ENCODE assay signal across 18 mouse cellular contexts in the genomic region with DNA sequence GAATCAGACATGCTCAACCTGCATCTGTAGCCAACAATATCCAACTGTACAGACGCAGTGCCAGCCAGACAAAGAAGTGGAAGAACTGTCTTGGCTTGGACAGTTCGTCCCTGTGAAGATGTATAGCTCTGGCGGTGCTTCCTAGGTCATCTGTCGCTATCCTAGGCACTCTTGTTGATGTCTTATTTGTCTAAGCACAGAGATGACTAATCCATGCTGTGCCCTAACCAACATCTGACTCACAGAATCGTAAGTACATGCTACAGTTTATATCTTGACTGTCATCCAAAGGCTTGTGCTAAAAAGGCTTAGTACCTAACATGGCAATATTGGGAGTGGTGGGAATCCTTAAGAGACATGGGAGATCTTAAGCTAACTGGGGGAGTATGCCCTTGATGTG.
"Had no signal": no experiment of that assay in that cellular context is flagged by ENCODE, and none has a peak within 500 bp of the region (broad histone marks: within the 10 kb centered on the region; RNA-seq: fewer than 3 reads in every experiment).

No protein-coding gene starts in this region.

- H3K27ac ChIP-seq: kidney, postnatal 0 days; left cerebral cortex, adult 2 months; liver, embryonic 13.5 days; neural tube, embryonic 13.5 days; stomach, embryonic 15.5 days had no signal

- H3K27me3 ChIP-seq: liver, embryonic 13.5 days; stomach, embryonic 15.5 days had no signal

- DNase-seq: kidney, adult 9 months; kidney, postnatal 25 days; layer of hippocampus, postnatal 36 days; liver, embryonic 13.5 days; lung, adult 2 months; lung, postnatal 14 days; lung, postnatal 4 days; midbrain, embryonic 14.5 days; retina, postnatal 1 day; right cerebral cortex, postnatal 25 days; spleen, adult 18-20 months; thymus, adult 18-20 months; thymus, postnatal 36 days had no signal

- H3K9me3 ChIP-seq: liver, embryonic 13.5 days; neural tube, embryonic 13.5 days; stomach, embryonic 15.5 days had no signal

- H3K4me1 ChIP-seq: liver, embryonic 13.5 days; neural tube, embryonic 13.5 days; stomach, embryonic 15.5 days had no signal

- H3K9ac ChIP-seq: liver, embryonic 13.5 days; neural tube, embryonic 13.5 days; stomach, embryonic 15.5 days had no signal

- H3K36me3 ChIP-seq: liver, embryonic 13.5 days; neural tube, embryonic 13.5 days; stomach, embryonic 15.5 days had no signal

- H3K4me3 ChIP-seq: left cerebral cortex, adult 2 months; liver, embryonic 13.5 days; neural tube, embryonic 13.5 days; stomach, embryonic 15.5 days had no signal

- H3K4me2 ChIP-seq: liver, embryonic 13.5 days; midbrain, embryonic 11.5 days; neural tube, embryonic 13.5 days; stomach, embryonic 15.5 days had no signal
